Mouse (Mus musculus): ENCODE results near the gene Ubald1.

Gene Ubald1

GRCm38 (mm10) chr16:4871926-4872325 lies 8.2 kb downstream of the Ubald1 start:
- in situ Hi-C loops (cut with MboI): no loop called here

GRCm38 (mm10) chr16:4870490-4870889 lies 9.6 kb downstream of the Ubald1 start:
- in situ Hi-C loops (cut with MboI): no loop called here

GRCm38 (mm10) chr16:4866101-4866695 lies 13.9 kb downstream of the Ubald1 start:
- in situ Hi-C loops (cut with MboI): loop anchor here (5.0 kb wide), 1 partner anchor 51 kb away; no protein-coding TSS in a partner anchor

GRCm38 (mm10) chr16:4863742-4864141 lies 16.4 kb downstream of the Ubald1 start:
- in situ Hi-C loops (cut with MboI): no loop called here

GRCm38 (mm10) chr16:4862863-4863483 lies 17.1 kb downstream of the Ubald1 start:
- in situ Hi-C loops (cut with MboI): no loop called here

- in situ Hi-C loops (cut with MboI): no loop called here
Observed at GRCm38 (mm10) chr16:4861392-4861791, 18.7 kb downstream of the Ubald1 start.

- in situ Hi-C loops (cut with MboI): no loop called here
Observed at GRCm38 (mm10) chr16:4855046-4855650, 25.0 kb downstream of the Ubald1 start.

GRCm38 (mm10) chr16:4850938-4851628 lies 29.0 kb downstream of the Ubald1 start:
- in situ Hi-C loops (cut with MboI): no loop called here

GRCm38 (mm10) chr16:4850361-4850760 lies 29.8 kb downstream of the Ubald1 start:
- in situ Hi-C loops (cut with MboI): no loop called here

- in situ Hi-C loops (cut with MboI): no loop called here
Observed at GRCm38 (mm10) chr16:4848090-4848489, 32.0 kb downstream of the Ubald1 start.

GRCm38 (mm10) chr16:4847041-4847440 lies 33.1 kb downstream of the Ubald1 start:
- in situ Hi-C loops (cut with MboI): no loop called here

GRCm38 (mm10) chr16:4840231-4840630 lies 39.9 kb downstream of the Ubald1 start:
- in situ Hi-C loops (cut with MboI): no loop called here

GRCm38 (mm10) chr16:4839552-4839951 lies 40.6 kb downstream of the Ubald1 start:
- in situ Hi-C loops (cut with MboI): no loop called here

GRCm38 (mm10) chr16:4837631-4838030 lies 42.5 kb downstream of the Ubald1 start:
- in situ Hi-C loops (cut with MboI): no loop called here

GRCm38 (mm10) chr16:4835191-4835590 lies 44.9 kb downstream of the Ubald1 start, which contains the start of gene 4930562C15Rik:
Gene 4930562C15Rik (plus strand): TSS chr16:4835416.
- in situ Hi-C loops (cut with MboI): no loop called here

- in situ Hi-C loops (cut with MboI): no loop called here
Observed at GRCm38 (mm10) chr16:4833858-4834257, 46.3 kb downstream of the Ubald1 start.

GRCm38 (mm10) chr16:4831650-4832419 lies 48.3 kb downstream of the Ubald1 start:
- in situ Hi-C loops (cut with MboI): no loop called here

- in situ Hi-C loops (cut with MboI): no loop called here
Observed at GRCm38 (mm10) chr16:4829271-4829900, 50.7 kb downstream of the Ubald1 start.

GRCm38 (mm10) chr16:4827639-4828038 lies 52.5 kb downstream of the Ubald1 start:
- in situ Hi-C loops (cut with MboI): no loop called here

Measured in mature B cell (primary cell).